10 mouse cellular contexts compared by ENCODE assay signal in genomic region chr19:4220957-4221743, GRCm38 (mm10). TPM values are rescaled to one million over a fixed set of nuclear protein-coding genes. Genes with fewer than 3 reads are reported as not detected.
DNase-seq lines count a peak whose midpoint lies in the region; ATAC-seq and TF ChIP-seq lines count a peak whose summit lies in the region.
"Had no signal": no experiment of that assay in that cellular context is flagged by ENCODE, and none has a peak within 500 bp of the region (broad histone marks: within the 10 kb centered on the region; RNA-seq: fewer than 3 reads in every experiment).

No protein-coding gene starts in this region.

- TF ChIP-seq CTCF in lung, postnatal 0 days (IDR thresholded peaks at IDR 0.05), result no peak

- WGBS in hindbrain, embryonic 16.5 days, result 44% methylated on average over 13 of the region's 14 CpGs
- WGBS in hindbrain, embryonic 12.5 days, result 50% methylated on average over 14 of the region's 14 CpGs
- 28% methylated on average over 14 of the region's 14 CpGs for WGBS in intestine, embryonic 16.5 days
- 30% methylated on average over 14 of the region's 14 CpGs for WGBS in lung, postnatal 0 days

- H3K27ac ChIP-seq in hindbrain, embryonic 16.5 days (ENCODE audit: low read depth, low read length), result peak overlapping the region; percentile 13; the same call in 1 of the 2 replicates
- H3K27ac ChIP-seq in hindbrain, embryonic 12.5 days, result no peak overlapping the region
- peak overlapping the region; percentile 79 for H3K27ac ChIP-seq in intestine, embryonic 16.5 days (ENCODE audit: low read length)
- H3K27ac ChIP-seq in lung, postnatal 0 days (ENCODE audit: low read length), result 0 out of 2 replicates have a peak overlapping the region, but pooled peaks have one; percentile 7
- H3K27ac ChIP-seq: neural tube, embryonic 12.5 days had no signal

- TF ChIP-seq EP300 in lung, postnatal 0 days (IDR thresholded peaks at IDR 0.05), result no peak

- no peaks in the 10 kb centered on the region for H3K36me3 ChIP-seq in hindbrain, embryonic 16.5 days (ENCODE audit: control insufficient read depth, insufficient read depth, low read length)
- no peaks in the 10 kb centered on the region for H3K36me3 ChIP-seq in hindbrain, embryonic 12.5 days
- H3K36me3 ChIP-seq in intestine, embryonic 16.5 days (ENCODE audit: control insufficient read depth, insufficient read depth, low read length), result no peaks in the 10 kb centered on the region
- no peaks in the 10 kb centered on the region for H3K36me3 ChIP-seq in lung, postnatal 0 days (ENCODE audit: insufficient read depth, low read length)
- H3K36me3 ChIP-seq: neural tube, embryonic 12.5 days had no signal

- H3K9ac ChIP-seq in hindbrain, embryonic 16.5 days (ENCODE audit: low read depth, low read length), result no peak overlapping the region
- no peak overlapping the region for H3K9ac ChIP-seq in hindbrain, embryonic 12.5 days
- peak overlapping the region; percentile 53 for H3K9ac ChIP-seq in intestine, embryonic 16.5 days (ENCODE audit: low read depth, low read length)
- no peak overlapping the region for H3K9ac ChIP-seq in lung, postnatal 0 days (replicated peaks; ENCODE audit: low read depth)
- H3K9ac ChIP-seq: neural tube, embryonic 12.5 days had no signal

- no peaks in the 10 kb centered on the region for H3K9me3 ChIP-seq in hindbrain, embryonic 16.5 days (ENCODE audit: control insufficient read depth, low read length)
- H3K9me3 ChIP-seq in hindbrain, embryonic 12.5 days (replicated peaks), result no peaks in the 10 kb centered on the region
- H3K9me3 ChIP-seq in intestine, embryonic 16.5 days (ENCODE audit: control insufficient read depth, low read length), result no peaks in the 10 kb centered on the region
- H3K9me3 ChIP-seq in lung, postnatal 0 days (ENCODE audit: low read length), result no peaks in the 10 kb centered on the region
- H3K9me3 ChIP-seq: neural tube, embryonic 12.5 days had no signal

- no peak overlapping the region for H3K4me2 ChIP-seq in hindbrain, embryonic 16.5 days (ENCODE audit: low read length)
- no peak overlapping the region for H3K4me2 ChIP-seq in hindbrain, embryonic 12.5 days (replicated peaks)
- peak overlapping the region; percentile 54 for H3K4me2 ChIP-seq in intestine, embryonic 16.5 days (ENCODE audit: low read depth, low read length)
- 0 out of 2 replicates have a peak overlapping the region, but pooled peaks have one; percentile 25 for H3K4me2 ChIP-seq in lung, postnatal 0 days (replicated peaks; ENCODE audit: low read depth, low read length)
- H3K4me2 ChIP-seq: neural tube, embryonic 12.5 days had no signal

- H3K4me1 ChIP-seq in hindbrain, embryonic 16.5 days (ENCODE audit: control insufficient read depth, insufficient read depth, low read depth, low read length), result peaks cover 17% of the 10 kb centered on the region
- peaks cover 18% of the 10 kb centered on the region; the same call in 1 of the 2 replicates for H3K4me1 ChIP-seq in hindbrain, embryonic 12.5 days
- peaks cover 66% of the 10 kb centered on the region for H3K4me1 ChIP-seq in intestine, embryonic 16.5 days (ENCODE audit: control insufficient read depth, insufficient read depth, low read length)
- H3K4me1 ChIP-seq in lung, postnatal 0 days (ENCODE audit: insufficient read depth, low read depth, low read length), result peaks cover 30% of the 10 kb centered on the region; the same call in 1 of the 2 replicates

- 0 out of 2 replicates have a peak, but pooled peaks have one; percentile 31 for ATAC-seq in hindbrain, embryonic 16.5 days
- no peak for ATAC-seq in hindbrain, embryonic 12.5 days (ENCODE audit: low FRiP score)
- ATAC-seq in intestine, embryonic 16.5 days, result peak; percentile 82
- ATAC-seq in lung, postnatal 0 days, result peak; percentile 64

- peak; percentile 51 for DNase-seq in T-cell, adult 2 months (ENCODE audit: low spot score)
- peak; percentile 69 for DNase-seq in lung, postnatal 0 days (ENCODE audit: low spot score)
- no peak for DNase-seq in frontal cortex, postnatal 14 days (ENCODE audit: low spot score in 2 of 2)
- DNase-seq in ovary, postnatal 36 days (ENCODE audit: low spot score), result no peak
- DNase-seq in frontal cortex, postnatal 10 days (ENCODE audit: low spot score in 2 of 2), result no peak

- H3K4me3 ChIP-seq in hindbrain, embryonic 16.5 days (ENCODE audit: low read length), result no peak overlapping the region
- no peak overlapping the region for H3K4me3 ChIP-seq in hindbrain, embryonic 12.5 days
- H3K4me3 ChIP-seq in intestine, embryonic 16.5 days (ENCODE audit: low read length), result peak overlapping the region; percentile 33
- H3K4me3 ChIP-seq in lung, postnatal 0 days (ENCODE audit: low read depth, low read length), result no peak overlapping the region
- H3K4me3 ChIP-seq: neural tube, embryonic 12.5 days had no signal

- peaks cover 6% of the 10 kb centered on the region for H3K27me3 ChIP-seq in hindbrain, embryonic 16.5 days (replicated peaks; ENCODE audit: control insufficient read depth, insufficient read depth, low read length)
- H3K27me3 ChIP-seq in hindbrain, embryonic 12.5 days, result peaks cover 44% of the 10 kb centered on the region
- no peaks in the 10 kb centered on the region for H3K27me3 ChIP-seq in intestine, embryonic 16.5 days (replicated peaks; ENCODE audit: control insufficient read depth, insufficient read depth, low read length)
- no peaks in the 10 kb centered on the region for H3K27me3 ChIP-seq in lung, postnatal 0 days (replicated peaks; ENCODE audit: insufficient read depth, low read length)
- H3K27me3 ChIP-seq: Patski had no signal

RNA-seq across cellular contexts. Expression of gene AC109138.7, which starts 7.0 kb away (rescaled TPM):
- not detected in 2 replicates for polyA plus RNA-seq in hindbrain, embryonic 16.5 days (2015; fragmentation: Nextera tagmentation; extraction: Ambion mirVana)
- not detected in 2 replicates for polyA plus RNA-seq in hindbrain, embryonic 12.5 days (2016; fragmentation: Nextera tagmentation; extraction: Ambion mirVana)
- not detected in 2 replicates for polyA plus RNA-seq in intestine, embryonic 16.5 days (2015; fragmentation: Nextera tagmentation; extraction: Ambion mirVana)
- not detected in 2 replicates for polyA plus RNA-seq in lung, postnatal 0 days (2015; fragmentation: Nextera tagmentation; extraction: Ambion mirVana)
- polyA plus RNA-seq: neural tube, embryonic 12.5 days had no signal

RNA-seq across cellular contexts. Expression of gene Clcf1, which starts 7.1 kb away (rescaled TPM):
- 1.0 and 1.1 TPM in 2 replicates for polyA plus RNA-seq in hindbrain, embryonic 16.5 days (2015; fragmentation: Nextera tagmentation; extraction: Ambion mirVana)
- 2.1 and 2.8 TPM in 2 replicates for polyA plus RNA-seq in hindbrain, embryonic 12.5 days (2016; fragmentation: Nextera tagmentation; extraction: Ambion mirVana)
- 5.9 TPM in 2 replicates for polyA plus RNA-seq in intestine, embryonic 16.5 days (2015; fragmentation: Nextera tagmentation; extraction: Ambion mirVana)
- polyA plus RNA-seq in lung, postnatal 0 days (2015; fragmentation: Nextera tagmentation; extraction: Ambion mirVana), result 7.6 and 8.0 TPM in 2 replicates

RNA-seq across cellular contexts. Expression of gene Pold4, which starts 10.5 kb away (rescaled TPM):
- polyA plus RNA-seq in hindbrain, embryonic 16.5 days (2015; fragmentation: Nextera tagmentation; extraction: Ambion mirVana), result 21.3 and 24.0 TPM in 2 replicates
- polyA plus RNA-seq in hindbrain, embryonic 12.5 days (2016; fragmentation: Nextera tagmentation; extraction: Ambion mirVana), result 16.2 and 17.2 TPM in 2 replicates
- 46.7 and 52.9 TPM in 2 replicates for polyA plus RNA-seq in intestine, embryonic 16.5 days (2015; fragmentation: Nextera tagmentation; extraction: Ambion mirVana)
- 58.6 and 63.6 TPM in 2 replicates for polyA plus RNA-seq in lung, postnatal 0 days (2015; fragmentation: Nextera tagmentation; extraction: Ambion mirVana)

RNA-seq across cellular contexts. Expression of gene Rad9a, which starts 19.7 kb away (rescaled TPM):
- polyA plus RNA-seq in hindbrain, embryonic 16.5 days (2015; fragmentation: Nextera tagmentation; extraction: Ambion mirVana), result 25.0 and 26.5 TPM in 2 replicates
- polyA plus RNA-seq in hindbrain, embryonic 12.5 days (2016; fragmentation: Nextera tagmentation; extraction: Ambion mirVana), result 30.5 and 31.2 TPM in 2 replicates
- polyA plus RNA-seq in intestine, embryonic 16.5 days (2015; fragmentation: Nextera tagmentation; extraction: Ambion mirVana), result 31.7 and 34.2 TPM in 2 replicates
- polyA plus RNA-seq in lung, postnatal 0 days (2015; fragmentation: Nextera tagmentation; extraction: Ambion mirVana), result 14.1 and 14.3 TPM in 2 replicates

RNA-seq across cellular contexts. Expression of gene Ppp1ca, which starts 29.3 kb away (rescaled TPM):
- polyA plus RNA-seq in hindbrain, embryonic 16.5 days (2015; fragmentation: Nextera tagmentation; extraction: Ambion mirVana), result 604 and 614 TPM in 2 replicates
- 662 and 684 TPM in 2 replicates for polyA plus RNA-seq in hindbrain, embryonic 12.5 days (2016; fragmentation: Nextera tagmentation; extraction: Ambion mirVana)
- 759 and 799 TPM in 2 replicates for polyA plus RNA-seq in intestine, embryonic 16.5 days (2015; fragmentation: Nextera tagmentation; extraction: Ambion mirVana)
- 619 and 631 TPM in 2 replicates for polyA plus RNA-seq in lung, postnatal 0 days (2015; fragmentation: Nextera tagmentation; extraction: Ambion mirVana)

Comparison
In these comparisons a context has a peak if more than half of its experiments do, and no peak if none do; other contexts are left out.
1. H3K4me2 ChIP-seq: peak in intestine, embryonic 16.5 days (single experiment) and lung, postnatal 0 days (single experiment); none in hindbrain, embryonic 16.5 days (single experiment) and hindbrain, embryonic 12.5 days (single experiment).
2. DNase-seq: peak in T-cell, adult 2 months (single experiment) and lung, postnatal 0 days (single experiment); none in frontal cortex, postnatal 14 days (0 of 2), ovary, postnatal 36 days (single experiment) and frontal cortex, postnatal 10 days (0 of 2).